Mouse (Mus musculus) liver, postnatal 0 days (tissue): Measurements from ENCODE around the gene Prss8.
A peak's percentile ranks its signal among the peaks of the same experiment; 100 is the strongest.

Experiments used
- CTCF ChIP-seq: sonication (generic); IDR thresholded peaks from 2 replicates; pipeline ENCODE4 v1.5.1; 2016; ENCODE audit warnings: antibody characterized with exemption, low read depth
- EP300 ChIP-seq: IDR thresholded peaks from 2 replicates; pipeline ENCODE4 v1.6.1; 2016; ENCODE audit warnings: antibody characterized with exemption, low read depth, mild to moderate bottlenecking

GRCm38 (mm10) chr7:127932273-127933031 lies 2.5 kb upstream of the Prss8 start:
- peak; percentile 18; the same call in 1 of the 2 replicates for TF ChIP-seq CTCF
- no peak for TF ChIP-seq EP300
